Mouse (Mus musculus) cerebellum, adult 11 months (tissue): Measurements from ENCODE around the gene Zfp667.
"Not testable (repeated sequence)": the region's sequence is repeated elsewhere in the genome, so short reads cannot be mapped to it uniquely, and the experiment has no call there.

ENCODE experiments used
- DNase-seq: peaks from one replicate; pipeline ENCODE4 v3.0.0; 2022

Gene Zfp667

DNA sequence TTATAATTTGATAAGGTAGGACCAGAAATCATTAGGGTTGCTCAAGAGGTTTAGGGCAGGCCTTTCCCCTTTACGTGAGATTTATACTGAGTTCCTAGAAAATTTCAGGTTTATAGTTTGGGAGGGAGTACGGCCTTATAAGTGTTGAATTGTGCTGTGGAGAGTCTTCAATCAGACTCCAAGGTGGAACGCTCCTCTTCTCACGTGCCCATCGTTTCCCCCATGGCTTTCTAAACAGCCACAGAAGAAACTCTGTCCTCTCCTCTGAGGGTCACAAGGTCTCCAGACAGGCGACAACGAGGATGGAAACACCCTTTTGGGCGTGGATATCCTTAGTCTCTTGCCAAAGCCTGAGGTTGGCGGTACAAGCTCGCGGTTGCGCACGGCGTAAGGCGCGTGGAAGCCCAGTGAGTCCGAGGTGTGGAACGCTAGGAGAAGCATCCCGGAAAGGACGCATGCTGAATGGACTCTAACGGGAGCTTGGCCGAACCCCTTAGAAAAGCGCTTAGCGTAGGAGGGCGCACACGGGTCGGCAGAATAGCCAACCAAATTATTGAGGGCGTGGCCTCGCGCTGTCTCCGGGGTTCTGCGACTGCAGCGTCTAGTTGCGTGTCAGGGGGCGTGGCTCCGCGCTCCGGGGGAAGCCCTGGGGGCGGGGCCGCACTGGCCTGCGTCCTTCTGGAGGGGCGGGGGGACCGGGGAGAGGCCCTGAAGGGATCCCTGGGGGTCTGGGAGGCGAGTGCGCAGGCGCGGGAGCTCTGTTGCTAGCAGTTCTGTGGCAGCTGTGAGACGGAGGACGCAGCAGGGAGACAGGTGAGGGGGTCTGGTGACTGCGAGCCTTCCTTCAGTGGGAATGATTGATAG lies at the start of gene Zfp667:
Gene Zfp667, plus strand, starts transcription at position 738 of the 864 bp plus-strand sequence.
- peak; percentile 97 for DNase-seq

- DNase-seq: no peak
Observed at GRCm38 (mm10) chr7:6239787-6240186, 46.6 kb upstream of the Zfp667 start.

DNA sequence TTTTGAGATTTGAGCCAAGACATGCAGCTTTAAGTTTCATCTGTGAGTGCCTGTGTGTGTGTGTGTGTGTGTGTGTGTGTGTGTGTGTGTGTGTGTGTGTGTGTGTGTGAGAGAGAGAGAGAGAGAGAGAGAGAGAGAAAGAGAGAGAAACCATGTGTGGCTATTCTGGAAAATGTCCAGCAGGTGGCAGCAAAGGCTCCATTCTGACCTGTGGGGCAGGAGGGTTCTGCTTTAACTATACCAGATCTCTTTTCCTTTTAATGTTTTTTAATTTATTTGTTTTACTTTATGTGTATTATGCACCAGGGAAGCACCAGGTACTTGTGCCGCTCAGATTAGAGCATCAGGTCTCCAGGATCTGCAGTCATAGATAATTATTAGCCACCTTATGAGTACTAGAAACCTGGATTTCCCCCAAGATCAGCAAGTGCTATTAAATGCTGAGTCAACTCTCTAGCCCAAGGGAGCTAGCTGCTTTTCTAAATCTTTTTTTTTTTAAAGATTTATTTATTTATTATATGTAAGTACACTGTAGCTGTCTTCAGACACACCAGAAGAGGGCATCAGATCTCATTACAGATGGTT lies 45.4 kb upstream of the Zfp667 start:
- peak; percentile 33 for DNase-seq

DNA sequence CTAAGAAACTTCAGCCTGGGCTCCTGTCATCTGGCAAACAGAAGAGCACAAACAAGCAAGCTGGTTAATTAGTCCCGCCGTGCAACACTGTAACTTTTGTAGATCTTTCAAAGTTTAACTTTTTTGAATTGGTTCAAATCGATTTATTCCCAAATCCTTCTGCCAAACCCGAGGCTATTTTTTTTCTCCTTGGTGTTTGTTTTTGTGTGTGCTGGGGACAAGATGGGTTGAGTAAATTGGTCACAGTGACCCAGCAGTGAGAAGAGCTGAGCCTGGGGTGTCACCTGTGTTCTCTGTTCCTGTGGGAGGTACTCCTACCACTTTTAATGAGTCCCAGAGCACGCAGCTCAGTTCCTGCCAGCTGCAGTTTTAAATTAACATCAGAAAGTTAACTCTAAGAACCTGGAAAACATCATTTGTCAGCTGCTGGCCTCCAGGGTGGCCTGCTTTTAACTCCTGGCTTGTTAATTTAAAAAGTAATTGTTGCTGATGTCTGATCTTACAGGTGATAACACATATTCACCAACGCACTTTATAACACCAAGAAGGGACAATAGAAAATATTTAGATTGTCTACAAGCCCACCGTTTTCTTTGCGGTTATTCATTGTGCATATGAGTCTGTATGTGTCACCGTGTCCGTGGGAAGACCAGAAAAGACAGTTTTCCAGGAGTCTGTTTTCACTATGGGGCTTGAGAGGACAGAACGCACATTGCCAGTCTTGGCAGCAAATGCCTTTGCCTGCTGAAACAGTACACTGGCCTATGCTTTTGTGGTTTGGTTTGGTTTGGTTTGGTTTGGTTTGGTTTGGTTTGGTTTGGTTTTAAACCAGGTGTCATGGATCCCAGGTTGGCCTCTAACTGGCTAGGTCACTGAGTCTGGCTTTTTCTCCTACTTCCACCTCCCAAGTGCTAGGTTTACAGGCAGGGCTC lies 41.8 kb upstream of the Zfp667 start:
- DNase-seq: no peak

- DNase-seq: no peak
Observed at GRCm38 (mm10) chr7:6252410-6252809, 34.0 kb upstream of the Zfp667 start, which contains the start of gene Epp13. Epp13 (plus strand) TSS chr7:6252710.

DNA sequence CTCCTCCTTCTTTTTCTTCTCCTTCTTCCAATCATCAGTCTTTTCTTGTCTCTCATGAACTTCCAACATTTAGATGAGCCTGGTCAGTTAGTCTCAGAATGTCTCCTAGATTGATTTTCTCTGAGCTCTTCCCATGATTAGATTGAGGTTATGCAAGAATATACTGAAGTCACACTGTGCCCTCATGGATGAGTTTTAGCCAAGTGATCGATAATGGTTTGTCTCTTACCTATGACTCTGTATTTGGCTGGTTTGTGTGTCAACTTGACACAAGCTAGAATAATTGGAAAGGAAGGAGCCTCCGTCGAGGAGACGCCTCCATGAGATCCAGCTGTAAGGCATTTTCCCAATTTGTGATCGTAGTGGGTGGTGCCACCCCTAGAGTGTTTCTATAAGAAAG lies 31.9 kb upstream of the Zfp667 start:
- DNase-seq: no peak

DNA sequence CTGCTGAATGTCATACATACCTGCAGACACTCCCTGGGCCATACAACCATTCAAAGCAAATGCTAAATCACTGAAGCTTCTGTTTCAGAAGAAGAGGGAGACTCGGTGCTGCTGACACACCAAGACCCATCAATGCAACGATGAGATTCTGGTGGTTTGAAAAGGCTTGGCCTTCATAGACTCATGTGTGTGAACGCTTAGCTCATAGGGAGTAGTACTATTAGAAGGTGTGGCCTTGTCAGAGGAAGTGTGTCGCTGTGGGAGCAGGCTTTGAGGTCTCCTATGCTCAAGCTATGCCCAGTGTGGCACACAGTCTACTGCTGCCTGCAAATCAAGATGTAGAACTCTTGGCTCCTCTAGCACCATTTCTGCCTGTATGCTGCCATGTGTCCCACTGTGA lies 29.0 kb upstream of the Zfp667 start:
- DNase-seq: no peak

DNA sequence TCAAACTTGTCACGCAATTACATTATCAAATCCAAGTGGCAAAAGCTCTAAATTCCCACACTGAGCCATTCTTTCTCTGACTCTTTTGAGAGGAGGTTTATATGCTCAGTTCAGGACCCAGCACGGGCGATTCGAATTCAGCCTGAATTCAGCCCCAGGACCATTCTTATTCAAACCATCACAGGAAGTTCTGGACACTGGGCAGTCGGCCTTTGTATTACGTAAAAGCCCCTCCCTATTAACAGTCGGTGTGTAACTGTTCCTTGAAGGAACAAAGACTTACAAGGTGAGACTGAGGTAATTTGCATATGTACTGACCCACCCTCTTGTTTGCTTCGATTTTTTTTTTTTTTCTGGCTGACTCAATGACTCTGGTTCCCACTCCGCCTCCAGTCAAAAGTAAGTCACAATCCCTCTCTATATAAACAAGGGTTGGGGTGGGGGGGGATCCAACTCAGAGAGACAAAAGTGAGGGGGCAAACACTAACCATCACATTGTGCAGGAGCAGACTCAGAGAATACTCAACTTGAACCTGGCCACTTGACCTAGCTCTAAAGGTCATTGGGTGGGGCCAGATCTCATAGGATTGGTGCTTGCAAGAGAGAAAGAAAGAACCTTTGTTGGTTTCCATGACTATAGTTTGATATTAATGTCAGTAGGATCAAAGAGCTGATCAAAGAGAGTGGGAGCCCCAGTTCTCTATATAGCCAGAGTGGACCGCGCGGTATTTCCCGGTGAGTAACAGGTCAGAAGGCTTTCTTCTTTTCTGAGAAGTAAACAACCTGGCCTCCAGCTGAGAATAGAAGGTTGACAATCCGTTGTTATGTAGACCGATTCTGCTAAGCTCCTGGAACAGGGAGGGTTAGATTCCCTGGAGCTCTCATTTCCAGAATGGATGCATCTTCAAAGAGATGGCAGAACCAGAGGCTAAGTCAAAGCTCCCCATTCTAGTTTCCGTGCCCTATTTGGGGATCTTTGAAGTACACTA lies 27.9 kb upstream of the Zfp667 start:
- DNase-seq: no peak

DNA sequence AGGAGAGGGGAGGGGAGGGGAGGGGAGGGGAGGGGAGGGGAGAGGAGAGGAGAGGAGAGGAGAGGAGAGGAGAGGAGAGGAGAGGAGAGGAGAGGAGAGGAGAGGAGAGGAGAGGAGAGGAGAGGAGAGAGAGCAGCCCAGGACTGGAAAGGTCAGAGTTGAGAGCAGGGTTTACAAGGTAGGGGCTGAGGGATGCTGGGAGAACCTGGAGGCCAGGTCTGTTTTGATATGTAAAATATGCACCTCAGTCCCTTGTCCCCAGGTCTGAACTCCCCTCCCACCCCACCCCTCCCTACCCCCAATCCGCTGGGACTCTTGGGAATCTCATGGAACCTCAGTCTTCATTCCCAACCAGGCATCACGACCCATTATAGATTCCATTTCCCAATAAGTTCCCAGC lies 26.4 kb upstream of the Zfp667 start:
- not testable (repeated sequence) for DNase-seq

DNA sequence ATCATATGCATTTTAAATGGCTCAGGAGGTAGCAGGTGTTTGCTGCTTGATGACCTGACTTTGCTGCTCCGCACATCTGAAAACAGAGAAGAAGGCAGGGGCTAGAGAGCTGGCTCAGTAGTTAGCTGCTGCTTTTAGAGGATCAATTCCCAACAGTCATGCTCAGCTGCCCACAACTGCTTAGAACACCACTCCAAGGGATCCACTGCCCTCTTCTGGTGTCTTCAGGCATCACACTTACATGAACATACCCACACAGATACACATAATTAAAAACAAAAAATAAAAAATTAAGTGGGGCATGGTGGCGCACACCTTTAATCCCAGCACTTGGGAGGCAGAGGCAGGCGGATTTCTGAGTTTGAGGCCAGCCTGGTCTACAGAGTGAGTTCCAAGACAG lies 24.3 kb upstream of the Zfp667 start:
- no peak for DNase-seq

DNA sequence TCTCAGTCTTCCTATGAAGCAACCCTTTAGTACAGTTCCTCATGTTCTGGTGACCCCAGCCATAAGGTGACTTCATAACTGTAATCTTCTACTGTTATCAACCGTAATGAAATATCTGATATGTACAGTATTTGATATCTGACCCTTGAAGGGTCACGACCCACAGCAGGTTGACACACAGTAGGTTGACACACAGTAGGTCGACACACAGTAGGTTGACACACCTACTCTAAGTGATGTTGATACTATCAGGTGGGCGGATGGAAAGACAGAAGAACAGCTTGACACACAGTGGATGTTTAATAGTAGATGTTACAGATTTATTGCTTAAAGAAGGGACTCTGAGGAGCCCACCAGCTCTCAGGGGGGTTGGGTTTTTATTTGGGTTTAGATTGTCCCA lies 23.4 kb upstream of the Zfp667 start:
- no peak for DNase-seq

DNA sequence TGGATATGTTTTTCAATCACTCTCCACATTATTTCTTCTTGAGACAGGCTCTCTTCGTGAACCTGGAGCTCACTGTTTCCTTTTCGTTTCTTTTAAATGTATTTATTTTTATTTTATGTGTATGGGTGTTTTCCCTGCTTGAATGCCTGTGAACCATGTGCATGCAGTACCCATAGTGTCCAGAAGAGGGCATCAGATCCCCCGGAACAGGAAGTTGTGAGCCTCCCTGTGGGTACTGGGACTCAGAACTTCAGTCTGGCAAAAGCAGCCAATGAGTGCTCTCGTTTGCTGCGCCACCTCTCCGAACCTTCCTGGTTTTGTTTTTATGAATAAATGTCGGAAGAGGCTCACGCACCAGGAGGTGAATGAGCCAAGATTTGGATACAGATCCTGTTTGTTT lies 20.7 kb upstream of the Zfp667 start:
- no peak for DNase-seq

GRCm38 (mm10) chr7:6277906-6278305 lies 8.5 kb upstream of the Zfp667 start:
- DNase-seq: no peak

DNA sequence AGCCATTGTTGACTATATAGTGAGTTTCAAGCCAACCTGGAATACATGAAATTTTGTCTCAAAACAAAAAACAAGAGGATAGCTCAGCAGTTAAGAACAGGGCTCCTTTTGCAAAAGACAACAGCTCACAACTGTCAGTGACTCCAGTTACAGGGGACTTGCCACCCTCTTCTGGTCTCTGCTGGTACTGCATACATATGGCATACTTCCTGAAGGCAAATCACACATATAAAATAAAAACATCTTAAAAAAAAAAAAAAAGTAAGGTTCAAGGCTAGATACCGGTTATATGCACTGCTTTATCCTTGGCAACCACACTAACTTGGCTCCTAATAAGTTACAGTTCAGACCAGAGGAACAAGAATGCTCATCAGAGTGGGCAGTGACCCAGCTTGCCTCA lies 3.6 kb upstream of the Zfp667 start:
- peak; percentile 68 for DNase-seq

GRCm38 (mm10) chr7:6283451-6284075 lies 2.8 kb upstream of the Zfp667 start:
- DNase-seq: peak; percentile 70

- no peak for DNase-seq
Observed at GRCm38 (mm10) chr7:6284442-6285012, 1.9 kb upstream of the Zfp667 start.

GRCm38 (mm10) chr7:6285366-6285765 lies 1.0 kb upstream of the Zfp667 start:
- no peak for DNase-seq

DNA sequence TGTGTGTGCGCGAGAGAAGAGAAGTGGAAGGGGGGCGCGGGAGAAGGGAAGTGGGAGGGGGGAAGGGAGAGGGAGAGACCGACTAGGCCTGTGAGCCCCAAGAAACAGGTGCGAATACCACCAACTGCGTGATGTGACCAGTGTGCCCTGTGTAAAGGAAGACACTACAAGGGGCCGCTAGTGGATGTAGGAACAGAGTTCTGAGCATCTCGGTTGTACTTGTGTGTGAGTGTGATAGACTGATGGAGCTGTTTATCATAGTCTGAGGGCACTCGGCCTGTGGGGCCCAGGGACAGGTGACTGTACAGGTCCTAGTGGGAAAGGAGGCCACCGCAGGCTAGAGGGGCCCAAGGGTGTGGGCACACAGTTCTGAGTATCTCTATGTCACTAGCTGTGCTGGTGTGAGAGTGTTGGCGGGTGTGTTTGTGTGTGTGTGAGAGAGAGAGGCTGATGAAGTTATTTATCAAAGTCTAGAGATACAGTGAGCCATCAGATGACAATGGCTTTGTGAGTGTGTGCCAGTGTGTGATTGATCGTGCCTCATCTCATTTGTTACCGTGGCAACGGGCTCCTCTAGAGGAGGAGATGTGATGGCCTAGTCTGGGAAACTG lies 647 bp downstream of the Zfp667 start:
- no peak for DNase-seq

DNA sequence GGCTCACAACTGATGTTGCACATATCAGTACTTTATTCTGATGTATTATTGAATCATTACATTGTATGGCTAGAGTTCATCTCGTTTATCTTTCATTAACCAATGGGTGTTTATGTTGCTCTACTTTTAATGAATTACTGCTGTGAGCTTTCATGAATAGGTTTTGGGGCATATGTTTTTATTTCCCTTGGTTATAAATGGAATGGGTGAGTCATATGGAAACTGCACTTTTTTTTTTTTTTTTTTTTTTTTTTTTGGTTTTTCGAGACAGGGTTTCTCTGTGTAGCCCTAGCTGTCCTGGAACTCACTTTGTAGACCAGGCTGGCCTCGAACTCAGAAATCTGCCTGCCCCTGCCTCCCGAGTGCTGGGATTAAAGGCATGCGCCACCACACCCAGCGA lies 4.7 kb downstream of the Zfp667 start:
- not testable (repeated sequence) for DNase-seq

- DNase-seq: not testable (repeated sequence)
Observed at GRCm38 (mm10) chr7:6300796-6301195, 14.4 kb downstream of the Zfp667 start.
